Mouse (Mus musculus): ENCODE results near the gene Tcf15. TPM values are rescaled to one million over a fixed set of nuclear protein-coding genes. Genes with fewer than 3 reads are reported as not detected.

Gene Tcf15
- polyA plus RNA-seq, 1 experiment: 1.2 TPM

DNA sequence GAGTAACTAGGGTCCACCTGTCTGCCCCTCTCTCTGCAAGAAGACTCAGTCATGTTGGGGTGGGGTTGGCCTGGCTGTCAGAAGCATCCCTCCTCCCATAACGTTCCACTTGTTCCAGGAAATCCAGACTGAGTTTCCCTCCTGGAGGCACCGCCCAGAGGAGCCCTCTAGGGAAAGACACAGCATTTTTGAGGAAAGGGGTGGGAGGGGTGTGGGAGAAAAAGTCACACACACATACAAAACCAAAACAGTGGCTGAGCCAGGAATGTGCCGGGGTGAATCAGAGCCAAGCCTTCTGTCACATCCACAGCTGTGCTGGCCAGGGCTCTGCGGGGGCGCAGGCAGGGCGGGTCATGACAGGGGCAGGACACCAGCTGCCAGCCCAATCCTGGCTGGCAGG is 37.0 kb downstream of the Tcf15 start:
- Histone ChIP-seq H3K4me1 (no peaks in the 10 kb centered on the region), H3K9me3 (peaks cover 13% of the 10 kb centered on the region), H3K4me3 (replicated peaks) (no peak overlapping the region), H3K36me3 (replicated peaks; ENCODE audit: low read length) (no peaks in the 10 kb centered on the region), H3K27me3 (replicated peaks) (peaks cover 37% of the 10 kb centered on the region)
- no peak for TF ChIP-seq FLI1 (IDR thresholded peaks at IDR 0.05; ENCODE audit: low read length)
- no peak for TF ChIP-seq GATA1 (IDR thresholded peaks at IDR 0.05; ENCODE audit: borderline replicate concordance, low read length)

DNA sequence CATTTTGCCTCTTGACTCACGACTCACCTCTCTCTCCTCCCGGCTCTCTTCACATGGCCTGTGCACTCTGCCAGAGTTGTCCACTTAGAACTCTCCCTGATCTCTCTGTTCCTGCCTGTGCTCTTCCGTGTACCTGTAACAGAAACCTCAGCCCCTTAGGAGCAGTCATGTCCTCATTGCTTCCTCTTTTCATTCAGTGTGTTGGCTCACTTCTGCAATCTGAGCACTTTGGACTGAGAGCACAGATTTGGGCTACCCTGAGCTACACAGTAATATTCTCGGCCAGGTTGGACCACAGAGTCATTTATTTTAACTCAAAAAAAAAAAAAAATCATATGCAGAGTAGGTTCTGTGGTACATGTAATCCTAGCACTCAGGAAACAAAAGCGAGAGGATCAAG is 43.8 kb downstream of the Tcf15 start:
- H3K9me3 ChIP-seq: peaks cover under 1% of the 10 kb centered on the region; the same call in 1 of the 2 replicates
- no peaks in the 10 kb centered on the region for H3K36me3 ChIP-seq (replicated peaks; ENCODE audit: low read length)
- peaks cover 37% of the 10 kb centered on the region for H3K27me3 ChIP-seq (replicated peaks)
- H3K4me3 ChIP-seq (replicated peaks): no peak overlapping the region
- peaks cover 10% of the 10 kb centered on the region; the same call in 1 of the 2 replicates for H3K4me1 ChIP-seq
- TF ChIP-seq FLI1 (IDR thresholded peaks at IDR 0.05; ENCODE audit: low read length) (no peak), GATA1 (IDR thresholded peaks at IDR 0.05; ENCODE audit: borderline replicate concordance, low read length) (no peak)

DNA sequence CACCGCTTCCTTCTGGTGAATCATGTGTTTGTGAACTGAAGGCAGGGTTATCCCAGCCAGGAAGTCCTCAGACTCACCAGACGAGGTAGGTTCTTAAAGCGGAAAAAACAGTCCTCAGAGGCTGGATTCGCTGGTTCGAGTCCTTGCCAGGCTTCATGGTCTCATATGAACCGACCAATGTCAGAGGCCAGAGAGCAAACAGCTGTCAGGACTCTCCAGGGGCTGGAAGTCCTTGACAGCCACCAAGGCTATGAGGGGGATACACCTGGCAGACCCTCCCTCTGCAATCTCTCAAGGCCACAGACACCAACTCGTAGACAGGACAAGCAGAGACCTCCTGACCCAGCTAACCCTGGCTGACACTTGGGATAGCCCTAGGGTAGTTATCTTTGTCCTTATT is 45.9 kb downstream of the Tcf15 start:
- no peaks in the 10 kb centered on the region for H3K9me3 ChIP-seq
- no peaks in the 10 kb centered on the region for H3K36me3 ChIP-seq (replicated peaks; ENCODE audit: low read length)
- TF ChIP-seq GATA1 (IDR thresholded peaks at IDR 0.05; ENCODE audit: borderline replicate concordance, low read length): no peak
- no peak for TF ChIP-seq FLI1 (IDR thresholded peaks at IDR 0.05; ENCODE audit: low read length)
- peaks cover 37% of the 10 kb centered on the region for H3K27me3 ChIP-seq (replicated peaks)
- H3K4me1 ChIP-seq: peaks cover 10% of the 10 kb centered on the region; the same call in 1 of the 2 replicates
- no peak overlapping the region for H3K4me3 ChIP-seq (replicated peaks)

- no peaks in the 10 kb centered on the region for H3K9me3 ChIP-seq
- TF ChIP-seq FLI1 (IDR thresholded peaks at IDR 0.05; ENCODE audit: low read length): no peak
- no peak for TF ChIP-seq GATA1 (IDR thresholded peaks at IDR 0.05; ENCODE audit: borderline replicate concordance, low read length)
- H3K4me1 ChIP-seq: peaks cover 10% of the 10 kb centered on the region; the same call in 1 of the 2 replicates
- no peak overlapping the region for H3K4me3 ChIP-seq (replicated peaks)
- no peaks in the 10 kb centered on the region for H3K36me3 ChIP-seq (replicated peaks; ENCODE audit: low read length)
- peaks cover 39% of the 10 kb centered on the region for H3K27me3 ChIP-seq (replicated peaks)
Measured at GRCm38 (mm10) chr2:152189640-152190039, 46.3 kb downstream of the Tcf15 start.

DNA sequence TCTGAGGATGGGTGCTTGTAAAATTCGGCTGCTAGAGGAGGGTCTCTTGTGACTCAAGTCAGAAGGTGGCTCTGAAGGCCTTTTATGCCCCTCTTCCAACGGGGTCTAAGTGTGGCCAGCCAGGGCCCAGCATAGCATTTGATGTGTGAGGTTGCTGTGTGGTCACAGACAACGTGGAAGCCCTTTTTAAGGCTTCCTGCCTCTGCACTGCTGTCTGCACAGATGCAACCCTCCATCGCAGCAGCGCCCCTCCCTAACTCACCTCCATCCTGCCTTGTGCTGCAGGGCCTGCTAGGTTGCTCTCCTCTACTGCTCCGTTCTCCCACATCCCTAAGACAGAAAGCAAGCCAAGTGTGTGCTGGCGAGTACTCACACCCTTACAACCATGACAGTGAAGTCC is 46.8 kb downstream of the Tcf15 start:
- Histone ChIP-seq H3K9me3 (no peaks in the 10 kb centered on the region), H3K4me3 (replicated peaks) (no peak overlapping the region), H3K4me1 (peaks cover 10% of the 10 kb centered on the region; the same call in 1 of the 2 replicates), H3K27me3 (replicated peaks) (peaks cover 43% of the 10 kb centered on the region), H3K36me3 (replicated peaks; ENCODE audit: low read length) (no peaks in the 10 kb centered on the region)
- no peak for TF ChIP-seq GATA1 (IDR thresholded peaks at IDR 0.05; ENCODE audit: borderline replicate concordance, low read length)
- no peak for TF ChIP-seq FLI1 (IDR thresholded peaks at IDR 0.05; ENCODE audit: low read length)

DNA sequence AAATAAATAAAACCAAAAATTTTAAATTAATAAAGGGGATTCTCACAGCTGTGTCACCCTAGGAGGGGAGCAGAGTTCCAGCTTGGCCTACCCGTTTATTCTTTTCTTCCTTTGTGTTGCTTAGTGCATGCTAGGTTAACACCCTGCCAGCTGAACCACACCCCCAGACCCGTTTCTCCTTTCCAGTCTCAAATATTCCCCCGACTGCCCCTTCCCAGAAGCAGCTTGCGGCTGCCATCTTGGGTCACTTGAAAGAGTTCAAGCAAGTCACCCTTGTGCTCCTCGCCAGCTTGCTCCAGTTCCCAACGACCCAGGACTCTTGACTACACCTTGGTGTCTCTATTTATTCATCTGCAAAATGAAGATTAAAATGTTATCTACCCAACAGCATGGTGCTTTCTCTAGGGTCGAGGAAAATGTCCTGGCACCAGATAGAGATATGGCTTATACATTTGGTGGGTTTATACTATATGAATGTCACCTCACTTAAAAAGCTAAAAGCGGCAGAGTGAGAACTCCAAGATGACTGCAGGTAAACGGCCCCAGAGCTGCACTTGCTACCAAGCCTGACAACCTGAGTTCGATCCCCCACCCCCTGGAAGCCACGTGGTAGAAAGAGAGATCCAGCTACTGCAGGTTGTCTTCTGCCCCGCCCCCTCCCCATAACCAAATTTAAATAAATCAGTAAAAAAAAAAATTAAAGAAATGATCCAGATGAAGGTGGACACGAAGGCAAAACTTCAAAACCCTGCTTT is 49.4 kb downstream of the Tcf15 start:
- TF ChIP-seq GATA1 (IDR thresholded peaks at IDR 0.05; ENCODE audit: borderline replicate concordance, low read length) (no peak), FLI1 (IDR thresholded peaks at IDR 0.05; ENCODE audit: low read length) (no peak)
- Histone ChIP-seq H3K4me3 (replicated peaks) (no peak overlapping the region), H3K36me3 (replicated peaks; ENCODE audit: low read length) (no peaks in the 10 kb centered on the region), H3K27me3 (replicated peaks) (peaks cover 45% of the 10 kb centered on the region), H3K9me3 (no peaks in the 10 kb centered on the region), H3K4me1 (peaks cover 17% of the 10 kb centered on the region; the same call in 1 of the 2 replicates)

- Histone ChIP-seq H3K36me3 (replicated peaks; ENCODE audit: low read length) (no peaks in the 10 kb centered on the region), H3K27me3 (replicated peaks) (peaks cover 47% of the 10 kb centered on the region), H3K4me1 (peaks cover 17% of the 10 kb centered on the region; the same call in 1 of the 2 replicates), H3K4me3 (replicated peaks) (no peak overlapping the region), H3K9me3 (no peaks in the 10 kb centered on the region)
- TF ChIP-seq GATA1 (IDR thresholded peaks at IDR 0.05; ENCODE audit: borderline replicate concordance, low read length) (no peak), FLI1 (IDR thresholded peaks at IDR 0.05; ENCODE audit: low read length) (no peak)
Measured at GRCm38 (mm10) chr2:152193346-152193710, 50.0 kb downstream of the Tcf15 start.

DNA sequence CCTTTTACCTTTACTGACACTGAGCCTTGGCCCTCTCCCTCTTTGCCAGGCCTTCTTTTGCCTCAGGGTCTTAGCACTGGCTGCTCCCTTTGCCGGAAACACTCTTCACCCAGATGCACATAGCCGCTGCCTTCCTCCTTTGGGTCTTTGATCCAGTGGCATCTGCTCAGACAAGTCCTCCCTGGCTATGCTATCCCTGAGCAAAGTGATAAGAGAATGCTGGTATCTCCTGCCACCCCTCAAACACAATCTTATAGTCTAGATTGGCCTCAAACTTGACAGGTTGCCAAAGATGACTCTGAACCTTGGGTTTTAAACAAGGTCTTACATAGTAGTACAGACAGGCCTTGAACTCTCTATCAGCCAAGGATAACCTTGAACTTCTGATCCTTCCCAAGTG is 51.2 kb downstream of the Tcf15 start:
- peaks cover 46% of the 10 kb centered on the region for H3K27me3 ChIP-seq (replicated peaks)
- TF ChIP-seq GATA1 (IDR thresholded peaks at IDR 0.05; ENCODE audit: borderline replicate concordance, low read length): no peak
- TF ChIP-seq FLI1 (IDR thresholded peaks at IDR 0.05; ENCODE audit: low read length): no peak
- no peak overlapping the region for H3K4me3 ChIP-seq (replicated peaks)
- H3K4me1 ChIP-seq: peaks cover 15% of the 10 kb centered on the region; the same call in 1 of the 2 replicates
- H3K9me3 ChIP-seq: no peaks in the 10 kb centered on the region
- no peaks in the 10 kb centered on the region for H3K36me3 ChIP-seq (replicated peaks; ENCODE audit: low read length)

DNA sequence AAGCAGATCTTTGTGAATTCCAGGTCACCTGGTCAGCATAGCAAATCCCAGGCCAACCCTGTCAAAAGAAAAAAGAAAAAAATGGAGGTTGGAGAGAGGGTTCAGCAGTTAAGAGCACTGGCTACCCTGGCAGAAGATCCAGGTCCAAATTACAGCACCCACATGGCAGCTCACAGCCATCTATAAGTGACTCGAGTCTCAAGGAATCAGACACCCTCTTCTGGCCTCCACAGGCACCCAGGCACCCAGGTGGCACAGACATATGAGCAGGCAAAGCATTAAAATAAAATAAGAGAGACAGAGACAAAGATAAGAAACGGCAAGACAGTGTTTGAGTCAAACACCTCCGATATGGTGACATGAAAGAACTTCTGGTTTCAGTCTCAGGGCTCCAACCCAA is 53.5 kb downstream of the Tcf15 start:
- H3K27me3 ChIP-seq (replicated peaks): peaks cover 30% of the 10 kb centered on the region
- no peak overlapping the region for H3K4me3 ChIP-seq (replicated peaks)
- TF ChIP-seq FLI1 (IDR thresholded peaks at IDR 0.05; ENCODE audit: low read length): no peak
- TF ChIP-seq GATA1 (IDR thresholded peaks at IDR 0.05; ENCODE audit: borderline replicate concordance, low read length): no peak
- H3K4me1 ChIP-seq: peaks cover 7% of the 10 kb centered on the region; the same call in 1 of the 2 replicates
- H3K9me3 ChIP-seq: no peaks in the 10 kb centered on the region
- no peaks in the 10 kb centered on the region for H3K36me3 ChIP-seq (replicated peaks; ENCODE audit: low read length)

- peak overlapping the region; percentile 26 for H3K4me3 ChIP-seq (replicated peaks)
- H3K4me1 ChIP-seq: peaks cover 7% of the 10 kb centered on the region; the same call in 1 of the 2 replicates
- TF ChIP-seq FLI1 (IDR thresholded peaks at IDR 0.05; ENCODE audit: low read length) (no peak), GATA1 (IDR thresholded peaks at IDR 0.05; ENCODE audit: borderline replicate concordance, low read length) (no peak)
- no peaks in the 10 kb centered on the region for H3K36me3 ChIP-seq (replicated peaks; ENCODE audit: low read length)
- H3K9me3 ChIP-seq: no peaks in the 10 kb centered on the region
- H3K27me3 ChIP-seq (replicated peaks): peaks cover 30% of the 10 kb centered on the region
Measured at GRCm38 (mm10) chr2:152197301-152197712, 53.9 kb downstream of the Tcf15 start.

Other genes starting within 250 kb of the Tcf15 start
- gene Angpt4, start 232.4 kb upstream of the Tcf15 start, polyA plus RNA-seq (2012; ENCODE audit: insufficient read depth, low replicate concordance): not detected in 2 replicates
- 29.5 and 64.0 TPM in 2 replicates for gene Fam110a, start 163.3 kb upstream of the Tcf15 start, polyA plus RNA-seq (2012; ENCODE audit: insufficient read depth, low replicate concordance)
- 0.27 and 1.5 TPM in 2 replicates for gene Slc52a3, start 147.1 kb upstream of the Tcf15 start, polyA plus RNA-seq (2012; ENCODE audit: insufficient read depth, low replicate concordance)
- gene Scrt2, start 62.0 kb upstream of the Tcf15 start, polyA plus RNA-seq (2012; ENCODE audit: insufficient read depth, low replicate concordance): not detected in 2 replicates
- 30.6 and 45.4 TPM in 2 replicates for gene Srxn1, start 38.0 kb upstream of the Tcf15 start, polyA plus RNA-seq (2012; ENCODE audit: insufficient read depth, low replicate concordance)
- gene Csnk2a1, start 83.3 kb downstream of the Tcf15 start, polyA plus RNA-seq (2012; ENCODE audit: insufficient read depth, low replicate concordance): 3.4 and 4.4 TPM in 2 replicates
- gene Tbc1d20, start 150.3 kb downstream of the Tcf15 start, polyA plus RNA-seq (2012; ENCODE audit: insufficient read depth, low replicate concordance): 6.9 and 22.2 TPM in 2 replicates
- 152 and 308 TPM in 2 replicates for gene Rbck1, start 189.1 kb downstream of the Tcf15 start, polyA plus RNA-seq (2012; ENCODE audit: insufficient read depth, low replicate concordance)
- gene Trib3, start 200.5 kb downstream of the Tcf15 start, polyA plus RNA-seq (2012; ENCODE audit: insufficient read depth, low replicate concordance): 26.3 and 95.5 TPM in 2 replicates
- 1.2 TPM in 1 of 2 replicates, not detected in the other for gene Nrsn2, start 233.1 kb downstream of the Tcf15 start, polyA plus RNA-seq (2012; ENCODE audit: insufficient read depth, low replicate concordance)